Mouse (Mus musculus) ovary, adult 18-20 months (tissue): ENCODE measurements around the gene Naglu.
"Not testable (repeated sequence)": the region's sequence is repeated elsewhere in the genome, so short reads cannot be mapped to it uniquely, and the experiment has no call there.

Experiments used
- DNase-seq: peaks from one replicate; pipeline ENCODE4 v3.0.0; 2022; ENCODE audit warnings: low spot score, mixed read lengths

Gene Naglu

DNA sequence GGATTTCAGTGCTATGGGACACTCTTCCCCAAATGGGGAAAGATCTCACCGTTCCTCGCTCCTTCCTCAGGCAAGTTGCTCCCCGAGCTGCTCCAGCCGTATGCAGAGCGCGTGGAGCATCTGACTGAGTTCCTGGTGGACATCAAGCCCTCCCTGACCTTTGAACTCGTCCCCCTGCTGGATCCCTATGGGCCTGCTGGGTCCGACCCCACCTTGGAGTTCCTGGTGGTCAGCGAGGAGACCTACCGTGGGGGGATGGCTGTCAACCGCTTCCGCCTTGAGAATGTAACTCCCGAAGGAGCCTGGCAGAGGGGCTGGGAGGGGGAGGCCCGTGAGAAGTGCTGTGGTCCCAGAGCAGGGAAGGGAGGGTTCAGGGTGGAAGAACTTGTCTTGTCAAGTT lies 14.4 kb downstream of the Naglu start:
- DNase-seq: no peak

DNA sequence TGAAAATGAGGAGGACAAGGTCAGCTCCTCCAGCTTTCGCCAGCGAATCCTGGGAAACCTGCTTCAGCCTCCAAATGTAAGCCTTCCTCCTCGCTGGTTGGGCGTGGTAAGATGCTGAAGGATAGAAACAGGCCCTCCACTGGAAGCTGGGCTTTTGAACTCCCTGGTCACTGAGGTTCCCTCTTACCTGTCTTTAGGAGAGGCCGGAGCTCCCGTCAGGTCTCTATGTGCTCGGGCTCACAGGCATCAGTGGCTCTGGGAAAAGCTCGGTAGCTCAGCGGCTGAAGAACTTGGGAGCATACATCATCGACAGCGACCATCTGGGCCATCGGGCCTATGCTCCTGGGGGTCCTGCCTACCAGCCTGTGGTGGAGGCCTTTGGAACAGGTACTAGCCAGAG lies 15.0 kb downstream of the Naglu start:
- no peak for DNase-seq

DNA sequence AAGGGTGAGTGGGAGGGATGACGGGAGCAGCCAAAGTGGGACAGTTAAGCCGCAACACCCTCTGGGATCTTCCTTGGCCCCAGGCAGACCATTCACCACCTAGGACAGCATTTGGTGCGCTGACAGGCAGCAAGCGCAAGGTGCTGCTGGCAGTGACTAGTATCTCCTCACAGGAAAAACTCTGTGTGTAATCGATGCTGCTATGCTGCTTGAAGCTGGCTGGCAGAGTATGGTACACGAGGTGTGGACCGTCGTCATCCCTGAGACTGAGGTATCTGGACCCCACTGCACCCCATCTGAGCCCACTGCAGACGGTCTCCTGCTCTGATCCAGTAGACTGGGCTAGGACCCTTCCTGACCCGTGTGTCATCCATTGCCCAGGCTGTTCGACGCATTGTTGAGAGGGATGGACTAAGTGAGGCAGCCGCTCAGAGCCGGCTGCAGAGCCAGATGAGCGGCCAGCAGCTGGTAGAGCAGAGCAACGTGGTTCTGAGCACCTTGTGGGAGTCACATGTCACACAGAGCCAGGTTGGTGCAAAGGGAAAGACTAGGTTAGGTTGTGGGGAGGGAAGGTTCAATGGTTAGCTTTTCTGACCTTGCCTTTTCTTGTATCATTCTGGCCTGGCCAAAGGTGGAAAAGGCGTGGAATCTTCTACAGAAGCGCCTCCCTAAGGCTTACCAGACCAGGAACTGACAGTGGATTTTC lies 16.0 kb downstream of the Naglu start:
- DNase-seq: no peak

DNA sequence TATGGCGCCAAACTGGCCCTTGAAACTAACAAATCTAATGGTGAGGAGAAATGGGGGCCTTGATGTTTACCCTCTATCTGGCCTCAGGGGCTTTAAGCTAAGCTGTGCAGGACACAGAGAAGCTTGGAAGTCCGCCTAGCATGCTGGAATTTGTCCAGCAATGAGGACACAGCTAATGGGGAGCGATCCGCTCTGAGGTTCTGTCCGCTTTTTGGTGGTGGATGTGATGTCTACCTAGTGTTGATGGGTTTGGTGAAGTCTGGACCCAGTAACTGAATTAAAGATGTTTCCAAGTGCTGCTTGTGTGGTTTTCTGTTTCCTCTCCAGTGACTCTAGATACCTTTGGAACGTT lies 16.5 kb downstream of the Naglu start:
- DNase-seq: no peak

DNA sequence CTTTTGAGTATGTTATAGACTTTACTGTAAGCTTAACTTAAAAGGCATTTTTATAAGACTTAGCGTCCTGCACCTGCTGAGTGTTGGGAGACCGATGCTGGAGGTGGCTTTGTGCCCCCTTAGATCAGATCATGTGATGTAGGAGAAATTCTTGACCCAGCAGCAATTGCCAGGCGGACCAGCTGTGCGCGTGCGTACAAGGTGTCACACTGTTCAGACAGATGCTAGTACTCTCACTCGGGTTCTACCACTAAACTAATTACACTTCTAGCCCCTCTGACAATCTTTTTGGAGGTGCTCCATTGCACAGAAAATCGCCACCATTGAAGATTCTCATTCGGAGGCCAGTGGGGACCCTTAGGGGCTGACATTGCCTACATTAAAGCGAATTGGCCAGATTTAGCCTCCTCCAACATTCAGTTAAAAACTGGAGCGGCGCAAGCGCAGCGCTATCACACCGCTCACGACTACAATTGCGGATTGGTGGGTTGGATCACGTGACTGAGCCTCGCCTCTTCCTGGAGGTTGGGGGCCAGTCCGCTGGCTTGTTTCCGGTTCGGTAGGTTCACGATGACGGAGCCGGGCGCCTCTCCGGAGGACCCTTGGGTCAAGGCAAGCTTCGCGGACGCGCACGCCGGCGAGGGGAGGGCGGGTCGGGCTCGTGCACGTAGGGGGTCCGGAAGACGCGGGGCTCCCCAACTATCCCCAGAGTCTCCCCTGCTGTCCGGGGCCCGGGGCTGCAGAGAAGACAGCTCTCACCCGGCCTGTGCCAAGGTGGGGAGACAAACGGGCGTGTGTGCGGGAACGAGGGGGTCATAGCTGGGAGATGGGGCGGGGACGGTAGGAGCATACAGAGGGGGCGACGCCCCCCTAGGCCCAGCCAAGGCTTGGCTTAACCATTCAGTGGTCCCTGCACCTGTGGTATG lies 17.2 kb downstream of the Naglu start, which contains the start of gene Mlx:
TSS of gene Mlx (plus strand) at position 522 of the 926 bp plus-strand sequence.
- DNase-seq: peak; percentile 86

DNA sequence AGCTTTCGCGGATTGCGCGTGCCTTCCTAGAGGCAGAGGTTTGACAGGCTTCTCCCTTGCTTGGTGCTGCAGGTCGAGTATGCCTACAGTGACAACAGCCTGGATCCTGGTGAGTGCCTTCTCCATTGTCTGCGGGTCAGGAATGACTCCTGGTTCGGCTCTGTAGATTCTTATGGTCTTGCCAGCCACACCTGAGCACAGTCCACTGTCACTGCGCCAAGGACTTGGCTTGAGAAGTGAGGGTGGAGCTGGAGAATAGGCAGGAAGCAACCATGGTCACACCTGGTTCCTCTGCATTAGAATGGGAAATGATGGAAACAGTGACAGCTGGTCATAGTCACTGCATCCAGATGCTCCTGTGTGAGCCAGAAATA lies 17.9 kb downstream of the Naglu start:
- no peak for DNase-seq

DNA sequence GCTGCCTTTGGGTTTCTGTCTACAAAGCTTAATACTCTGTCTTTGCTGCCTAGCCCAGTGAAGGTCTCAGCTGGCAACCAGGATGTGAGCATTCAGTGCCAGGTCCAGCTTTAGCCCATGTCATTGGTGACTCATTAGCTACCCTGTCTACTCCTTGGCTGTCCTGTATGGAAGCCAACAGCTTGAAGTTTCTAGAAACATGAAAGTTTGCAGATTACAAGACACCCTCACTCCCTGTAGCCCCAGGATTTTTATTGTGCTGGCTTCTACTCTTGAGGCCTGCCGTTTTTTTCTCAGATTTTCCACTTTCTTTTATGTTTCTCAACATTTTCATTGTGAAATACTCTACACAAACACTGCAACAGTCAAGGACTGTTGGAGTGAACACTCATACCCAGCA lies 20.1 kb downstream of the Naglu start:
- DNase-seq: no peak

DNA sequence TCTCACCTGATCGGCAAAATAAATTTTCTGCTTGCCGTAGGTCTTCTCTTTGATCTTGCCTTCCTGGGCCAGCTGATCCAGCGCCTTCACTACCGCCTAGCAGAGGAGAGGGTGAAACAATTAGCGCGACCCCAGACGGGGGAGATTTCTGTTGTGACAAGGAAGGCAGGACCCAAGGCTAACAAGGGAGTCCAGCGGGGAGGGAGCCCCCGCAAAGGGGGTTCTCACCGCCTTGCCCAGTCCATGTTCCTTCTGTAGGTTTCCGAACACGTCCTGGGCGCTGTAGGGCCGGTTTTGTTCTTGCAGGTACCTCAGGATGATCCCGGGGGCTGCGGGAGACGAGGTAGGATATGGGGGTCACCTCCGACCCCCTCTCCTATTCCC lies 25.1 kb downstream of the Naglu start:
- DNase-seq: no peak

DNA sequence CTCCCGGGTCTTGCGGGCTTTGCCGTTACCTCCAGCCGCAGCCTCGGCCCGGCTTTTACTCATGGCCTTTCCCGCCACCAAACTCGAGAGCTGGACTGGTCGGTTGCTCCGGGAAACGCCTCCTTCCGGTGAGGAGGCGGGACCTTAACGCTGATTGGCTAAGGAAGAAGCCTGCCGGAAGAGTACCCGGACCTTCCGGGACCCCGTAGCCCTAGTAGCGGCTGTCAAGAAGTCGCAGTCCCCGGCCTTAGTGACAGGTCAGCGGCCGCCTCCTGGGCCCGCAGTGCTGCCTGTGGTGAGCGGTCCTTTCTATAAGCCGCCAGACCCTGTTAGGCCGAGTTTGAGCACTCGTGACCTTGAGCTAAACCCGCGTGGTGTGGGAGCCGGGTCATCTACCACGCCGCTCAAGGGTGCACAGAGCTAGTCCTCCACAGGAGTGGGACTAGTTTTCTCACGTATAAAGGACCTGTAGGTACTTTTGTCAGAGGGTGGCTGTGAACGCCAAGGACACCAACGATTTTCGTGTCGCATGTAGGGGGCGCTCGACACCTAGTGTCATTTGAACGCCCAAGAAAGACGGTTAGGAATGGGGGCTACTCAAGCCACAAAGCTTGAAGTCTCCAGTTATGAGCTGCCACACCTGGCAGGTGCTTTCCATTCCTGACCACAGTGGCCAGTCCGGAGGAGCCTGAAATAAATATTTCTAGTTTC lies 25.7 kb downstream of the Naglu start, which contains the start of gene Psmc3ip:
TSS of gene Psmc3ip (minus strand) at position 123 of the 711 bp plus-strand sequence.
- DNase-seq: peak; percentile 90

DNA sequence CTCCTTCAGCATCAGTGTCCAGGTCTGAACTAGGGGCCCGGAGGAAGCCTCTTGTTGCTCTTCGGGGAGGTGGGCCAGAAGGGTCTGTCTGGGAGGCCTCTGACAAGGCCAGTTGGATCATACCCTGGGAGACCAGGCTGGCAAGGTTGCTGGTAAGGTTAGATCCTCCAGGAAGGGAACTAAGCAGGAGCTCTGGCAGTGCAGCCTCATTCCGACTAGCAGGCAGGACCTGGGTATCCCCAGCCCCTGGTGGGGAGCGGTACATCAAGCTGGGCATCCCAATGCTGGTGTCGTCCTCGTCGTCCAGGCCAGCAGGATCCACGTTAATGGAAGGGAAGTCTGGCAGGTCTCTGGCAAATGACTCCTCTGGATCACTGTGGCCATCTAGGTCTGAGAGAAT lies 28.4 kb downstream of the Naglu start:
- no peak for DNase-seq

DNA sequence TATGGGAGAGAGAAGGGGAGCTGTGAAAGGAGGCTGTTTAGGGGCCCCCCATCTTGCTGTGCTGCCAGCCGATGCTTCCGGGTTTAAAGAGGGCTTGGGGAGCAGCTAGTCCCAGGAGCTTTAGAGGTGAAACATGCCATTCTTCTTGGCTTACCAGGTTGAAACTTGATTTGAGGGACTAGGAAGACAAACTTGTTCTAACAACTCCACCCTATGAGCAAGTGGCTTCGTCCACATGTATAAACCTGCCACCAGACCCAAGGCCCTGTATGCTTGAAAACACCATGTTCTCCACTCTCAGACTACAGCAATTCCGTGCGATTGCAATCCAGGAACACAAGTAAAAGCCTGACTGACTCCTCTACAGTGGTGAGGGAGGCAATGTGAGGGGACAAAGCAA lies 33.2 kb downstream of the Naglu start:
- DNase-seq: no peak

DNA sequence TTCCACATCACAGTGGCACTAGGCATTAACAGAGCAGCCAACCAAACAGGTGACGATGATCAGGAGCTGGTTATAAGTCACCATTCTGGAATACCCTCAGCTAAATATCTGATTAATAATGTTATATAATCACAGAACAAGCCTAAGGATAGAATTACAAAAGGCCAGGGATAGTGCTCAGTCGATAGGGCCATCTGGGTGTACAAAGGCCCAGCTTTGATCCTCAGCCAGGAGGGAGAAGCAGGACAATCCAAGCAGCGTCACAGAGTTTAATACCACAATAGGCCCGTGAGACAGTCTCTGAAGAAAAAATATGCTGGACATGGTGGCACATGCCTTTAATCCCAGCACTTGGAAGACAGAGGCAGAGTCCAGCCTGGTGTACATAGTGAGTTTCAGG lies 39.5 kb downstream of the Naglu start:
- DNase-seq: no peak

DNA sequence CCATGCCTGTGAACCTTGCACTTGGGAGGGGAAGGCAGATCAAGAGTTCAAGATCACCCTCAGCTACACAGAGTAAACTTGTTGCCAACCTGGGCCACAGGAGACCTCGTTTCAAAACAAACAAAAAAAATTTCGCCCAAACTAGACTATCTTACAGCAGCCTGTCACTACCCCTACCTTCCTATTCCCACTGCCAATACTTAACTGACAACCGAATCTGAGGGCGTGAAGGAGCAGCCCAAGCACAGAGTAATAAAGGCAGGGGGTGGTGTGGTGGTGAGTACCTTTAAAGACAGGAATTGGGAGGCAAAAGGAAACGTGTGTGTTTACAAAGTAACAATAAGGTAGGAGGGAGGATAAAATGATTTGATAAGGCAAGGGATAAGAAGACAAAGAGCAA lies 40.9 kb downstream of the Naglu start:
- DNase-seq: no peak

DNA sequence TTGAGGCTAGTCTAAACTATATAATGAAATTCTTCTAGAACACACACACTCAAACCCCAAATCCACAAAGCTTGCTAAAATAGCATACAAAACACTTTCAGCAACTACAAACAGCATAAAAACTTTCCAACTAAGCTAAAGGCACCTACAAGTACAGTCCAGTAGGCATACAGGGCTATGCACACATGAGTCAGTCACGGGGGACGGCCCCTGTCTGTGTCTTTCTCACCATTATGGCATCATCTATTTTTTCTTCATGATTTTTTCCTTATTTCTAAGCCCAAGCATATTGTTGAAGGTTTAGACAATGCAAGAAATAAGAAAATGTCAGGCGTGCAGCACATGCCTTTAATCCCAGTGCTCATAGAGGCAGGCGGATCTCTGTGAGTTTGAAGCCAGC lies 41.4 kb downstream of the Naglu start:
- no peak for DNase-seq

DNA sequence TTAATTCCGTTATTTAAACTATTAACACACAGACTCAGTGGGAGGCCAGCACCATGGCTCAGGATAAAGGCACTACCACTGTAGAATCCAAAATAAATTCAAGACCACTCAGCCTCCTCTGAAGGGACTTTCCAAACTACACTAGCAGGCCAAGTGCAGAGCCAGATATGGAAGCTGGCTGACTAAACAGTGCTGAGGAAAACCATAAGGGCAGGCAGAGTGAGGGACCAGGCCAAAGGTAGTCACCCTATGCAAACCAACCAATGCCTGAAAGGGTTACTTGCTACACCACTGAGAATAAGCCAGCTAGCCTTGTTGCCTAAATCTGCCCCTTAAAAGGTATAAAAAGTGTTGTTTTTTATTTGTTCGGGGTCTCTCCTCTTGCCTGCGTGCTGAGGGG lies 42.4 kb downstream of the Naglu start:
- DNase-seq: no peak

DNA sequence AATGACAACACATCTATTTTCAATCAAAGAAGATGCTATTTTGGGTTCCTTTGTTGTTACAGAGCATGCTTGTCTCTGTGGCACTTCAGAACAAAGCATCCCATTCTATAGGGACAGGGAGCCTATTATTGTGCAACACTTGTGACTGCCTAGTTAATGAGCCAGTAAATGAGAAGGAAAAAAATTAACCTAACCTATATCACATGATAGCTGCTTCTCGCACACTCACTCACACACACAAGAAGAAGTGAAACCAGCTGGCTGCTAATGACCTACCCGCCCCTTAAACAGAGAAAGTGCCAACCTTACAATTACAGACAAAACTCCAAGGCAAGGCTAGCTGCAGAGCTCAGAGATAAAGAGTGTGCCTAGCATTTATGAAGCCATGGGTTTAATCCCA lies 45.8 kb downstream of the Naglu start:
- DNase-seq: no peak

DNA sequence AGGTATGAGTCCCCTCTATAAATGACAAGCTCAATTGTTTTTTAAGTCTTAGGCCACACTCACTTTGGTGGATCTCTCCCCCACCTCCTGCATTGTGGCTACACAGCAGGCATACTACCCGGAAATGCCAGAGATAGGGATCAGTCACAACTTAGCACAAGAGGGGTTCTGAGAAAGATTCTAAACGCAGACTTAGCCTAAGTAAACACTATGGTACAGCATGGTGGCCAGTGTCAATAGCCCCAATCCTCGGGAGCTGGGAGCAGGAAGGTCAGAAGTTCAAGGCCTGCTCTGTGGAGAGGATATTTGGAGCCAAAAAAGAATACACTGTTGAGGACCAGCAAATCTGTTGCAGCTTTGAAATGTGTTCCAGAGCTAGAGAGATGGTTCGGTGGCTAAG lies 48.3 kb downstream of the Naglu start:
- no peak for DNase-seq

DNA sequence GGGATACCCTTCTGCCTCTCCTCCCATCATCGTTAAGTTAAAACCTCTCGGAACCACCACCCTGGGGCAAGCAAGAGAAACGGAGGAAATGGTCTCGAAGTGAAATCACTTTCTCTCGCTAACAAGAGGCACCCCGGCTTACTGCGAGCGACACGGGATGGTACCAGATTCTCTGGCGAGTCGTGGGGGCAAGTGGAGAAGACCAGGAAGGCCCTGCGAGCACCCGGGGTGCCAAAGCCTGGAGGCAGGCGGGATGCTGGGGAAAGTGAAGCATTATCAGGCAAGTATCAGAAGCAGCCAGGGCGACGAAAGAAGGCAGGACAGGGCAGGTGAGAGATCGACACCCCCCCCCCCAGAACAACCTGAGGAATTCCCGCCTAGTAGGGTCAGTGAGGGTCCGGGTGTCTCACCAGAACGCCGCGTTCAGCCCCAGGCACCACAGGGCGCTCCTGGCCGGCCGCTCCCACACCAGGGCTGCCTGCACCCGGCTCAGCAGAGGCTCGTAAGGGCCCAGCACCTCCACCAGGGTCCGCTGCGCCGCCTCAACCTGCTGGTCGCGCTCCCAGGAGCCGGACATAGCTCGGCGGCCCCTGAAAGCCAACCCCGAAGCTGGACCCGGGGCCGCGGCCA lies 49.4 kb downstream of the Naglu start:
- no peak for DNase-seq

DNA sequence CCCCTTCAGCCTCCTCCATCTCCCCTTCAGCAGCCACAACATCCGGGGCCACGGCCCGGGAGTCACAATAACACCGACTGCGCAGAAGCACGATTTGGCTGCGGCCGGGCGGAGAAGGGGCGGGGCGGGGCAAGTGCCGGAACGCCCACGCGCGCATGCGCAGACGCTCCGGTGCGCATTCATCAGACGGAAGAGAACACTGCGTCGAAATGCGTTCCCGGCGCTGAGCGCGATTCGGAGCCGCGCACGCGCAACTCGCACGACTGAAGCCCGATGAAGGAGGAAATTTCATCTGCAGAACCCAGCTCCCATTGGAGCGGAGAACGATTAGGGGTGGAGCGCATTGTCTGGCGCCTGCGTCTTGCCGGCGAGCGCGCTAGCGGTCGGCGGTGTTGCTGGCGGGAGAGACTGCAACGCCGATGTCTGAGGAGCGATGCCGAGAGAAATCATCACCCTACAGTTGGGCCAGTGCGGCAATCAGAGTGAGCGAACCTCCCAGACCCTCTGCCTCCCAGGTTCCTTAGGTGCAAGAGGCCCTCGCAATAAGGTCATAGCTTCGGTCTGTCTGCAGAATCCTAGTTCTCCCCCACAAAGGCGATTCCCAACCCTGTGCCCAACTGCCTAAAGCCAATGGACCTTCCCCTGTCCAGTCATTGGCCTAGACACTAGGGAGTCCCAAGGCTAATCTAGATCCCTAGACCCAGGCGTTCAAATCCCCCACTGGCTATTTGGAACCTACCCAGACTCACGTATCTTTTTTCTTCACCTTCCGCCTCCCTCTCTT lies 50.1 kb downstream of the Naglu start, which contains the start of the genes Retreg3 and Tubg1:
TSS of gene Retreg3 (minus strand) at position 133 of the 784 bp plus-strand sequence.
TSS of gene Tubg1 (plus strand) at position 178 of the 784 bp plus-strand sequence.
- DNase-seq: peak; percentile 98

DNA sequence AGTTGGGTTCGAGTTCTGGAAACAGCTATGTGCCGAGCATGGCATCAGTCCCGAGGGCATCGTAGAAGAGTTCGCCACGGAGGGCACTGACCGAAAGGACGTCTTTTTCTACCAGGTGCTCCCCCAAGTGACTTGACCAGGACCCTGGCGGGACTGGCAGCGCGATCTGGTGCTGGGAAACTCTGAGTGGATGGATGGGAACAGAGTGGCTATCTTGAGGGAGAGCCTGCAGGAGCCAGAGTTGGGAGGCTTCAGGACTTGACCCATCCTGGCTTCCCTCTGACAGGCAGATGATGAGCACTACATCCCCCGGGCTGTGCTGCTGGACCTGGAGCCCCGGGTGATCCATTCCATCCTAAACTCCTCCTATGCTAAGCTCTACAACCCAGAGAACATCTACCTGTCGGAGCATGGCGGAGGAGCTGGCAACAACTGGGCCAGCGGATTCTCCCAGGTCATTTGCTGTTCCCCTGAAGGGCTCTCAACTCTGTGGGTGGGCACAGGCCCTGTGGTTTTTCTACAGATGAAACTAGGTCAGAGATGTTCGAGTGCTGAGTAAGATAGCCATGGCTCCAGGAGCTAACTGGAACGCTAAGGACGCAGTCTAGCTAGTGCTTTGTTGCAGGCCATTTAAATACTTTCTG lies 50.9 kb downstream of the Naglu start:
- DNase-seq: no peak

DNA sequence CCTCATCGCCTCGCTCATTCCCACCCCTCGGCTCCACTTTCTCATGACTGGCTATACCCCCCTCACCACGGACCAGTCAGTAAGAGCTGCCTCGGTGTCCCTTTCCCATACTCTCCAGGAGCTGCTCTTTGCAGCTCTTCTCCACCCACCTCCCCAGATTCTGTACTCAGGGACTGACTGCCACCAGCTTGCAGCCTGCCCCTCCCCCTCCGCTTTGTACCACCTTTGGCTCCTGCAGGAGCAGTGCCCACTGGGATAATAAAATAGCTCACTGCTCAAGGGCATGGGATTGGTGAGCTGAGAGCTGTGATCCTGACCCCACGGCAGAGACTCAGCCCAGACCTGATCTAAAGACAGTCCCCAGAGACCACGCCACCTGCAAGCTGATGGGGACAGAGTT lies 54.7 kb downstream of the Naglu start:
- DNase-seq: not testable (repeated sequence)
